Mouse (Mus musculus): Measurements from ENCODE around the gene Thap2.

Gene Thap2

GRCm38 (mm10) chr10:115354553-115354952 is 29.7 kb downstream of the Thap2 start:
- DNase-seq (ENCODE audit: low read depth) = no peak

GRCm38 (mm10) chr10:115350810-115351397 is 33.3 kb downstream of the Thap2 start:
- no peak for DNase-seq (ENCODE audit: low read depth)

DNA sequence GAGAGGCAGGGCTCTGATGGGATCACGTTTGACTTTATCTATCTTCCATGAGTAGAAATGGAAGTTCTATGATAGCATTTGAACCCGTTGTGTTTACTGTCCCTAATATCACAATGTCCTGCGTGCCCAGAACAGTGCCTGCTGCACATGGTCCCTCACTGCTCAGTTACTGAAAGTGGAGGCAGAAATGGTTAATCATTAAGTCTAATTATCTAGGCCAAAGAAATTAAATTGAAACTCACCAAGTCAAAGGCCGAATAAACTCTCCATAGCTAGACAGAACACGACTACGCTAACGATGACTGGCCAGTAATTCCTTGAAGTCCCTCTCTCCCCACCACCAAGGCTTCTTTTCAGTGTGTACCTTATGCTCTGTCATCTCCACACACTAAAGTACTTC is 34.7 kb downstream of the Thap2 start:
- no peak for DNase-seq (ENCODE audit: low read depth)

- DNase-seq (ENCODE audit: low read depth) = no peak
These were observed 35.2 kb downstream of the Thap2 start for GRCm38 (mm10) chr10:115349029-115349428.

- DNase-seq (ENCODE audit: low read depth) = no peak
These were observed 36.1 kb downstream of the Thap2 start for GRCm38 (mm10) chr10:115348131-115348530.

DNA sequence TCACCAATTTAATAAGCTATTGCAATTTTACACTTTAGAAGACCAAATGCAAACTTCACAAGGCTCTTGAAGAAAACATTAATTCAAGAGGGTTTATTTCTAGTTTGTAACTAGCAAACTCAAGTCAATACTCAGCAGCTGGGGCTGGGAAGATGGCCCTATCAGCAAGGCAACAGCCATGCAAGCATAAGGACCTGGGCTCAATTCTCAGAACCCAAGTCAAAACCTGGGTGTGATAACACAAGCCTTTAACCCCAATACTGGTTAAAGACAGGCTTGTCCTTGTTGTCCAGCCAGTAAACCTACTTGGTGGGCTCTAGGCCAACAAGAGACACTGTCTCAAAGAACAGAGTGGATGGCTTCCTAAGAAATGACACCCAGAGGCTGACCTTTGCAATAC is 37.8 kb downstream of the Thap2 start:
- no peak for DNase-seq (ENCODE audit: low read depth)

DNA sequence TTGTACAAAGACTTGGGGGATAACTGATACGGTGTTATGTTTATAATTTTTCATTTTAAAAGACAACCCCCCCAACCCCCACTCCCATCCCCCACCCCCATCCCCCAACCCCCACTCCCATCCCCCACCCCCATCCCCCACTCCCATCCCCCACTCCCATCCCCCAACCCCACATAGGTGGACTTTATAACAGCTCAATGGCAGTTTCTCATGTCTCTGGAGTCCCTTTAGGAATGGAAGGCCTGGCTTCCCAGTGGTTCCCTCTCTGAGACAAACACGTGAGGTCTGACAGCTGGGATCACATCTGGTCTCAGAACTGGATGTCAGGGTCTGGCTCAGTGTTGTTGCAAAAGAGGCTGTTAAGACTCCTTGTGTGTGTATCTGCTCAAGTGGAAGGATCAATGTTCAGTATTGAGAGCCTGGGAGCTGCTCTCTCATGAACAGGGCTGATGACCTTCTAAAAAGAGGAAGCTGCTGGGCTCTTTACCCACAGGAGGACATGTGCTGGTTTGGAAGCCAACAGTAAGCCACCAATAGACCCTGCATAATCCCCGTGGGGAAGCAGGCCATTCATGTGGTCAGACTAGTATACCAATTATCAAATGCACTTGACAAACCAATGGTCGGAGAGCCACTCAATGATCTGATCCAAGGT is 41.3 kb downstream of the Thap2 start:
- no peak for DNase-seq (ENCODE audit: low read depth)

DNA sequence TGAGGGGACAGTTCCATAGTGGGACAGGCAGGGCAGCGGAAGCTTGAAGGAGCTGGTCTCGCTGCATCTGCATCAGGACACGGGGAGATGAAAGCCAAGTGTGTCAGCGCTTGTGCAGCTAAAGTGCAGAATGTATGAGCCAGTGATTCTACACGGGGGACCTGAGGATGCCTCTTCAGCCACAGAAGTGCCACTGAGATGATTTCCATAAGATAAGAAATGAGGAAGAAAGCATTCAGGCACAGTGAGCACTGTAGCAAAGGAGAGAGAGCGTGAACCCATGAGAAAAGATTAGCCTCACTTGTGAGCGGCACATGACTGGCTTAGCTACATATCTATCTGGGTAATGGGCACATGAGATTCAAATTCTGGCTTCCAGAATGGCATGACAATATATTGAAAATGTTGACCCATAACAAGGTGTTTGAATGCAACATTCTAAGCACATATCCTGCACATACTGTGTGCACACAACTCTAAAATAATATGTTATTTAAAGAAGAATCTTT is 44.4 kb downstream of the Thap2 start:
- no peak for DNase-seq (ENCODE audit: low read depth)

DNA sequence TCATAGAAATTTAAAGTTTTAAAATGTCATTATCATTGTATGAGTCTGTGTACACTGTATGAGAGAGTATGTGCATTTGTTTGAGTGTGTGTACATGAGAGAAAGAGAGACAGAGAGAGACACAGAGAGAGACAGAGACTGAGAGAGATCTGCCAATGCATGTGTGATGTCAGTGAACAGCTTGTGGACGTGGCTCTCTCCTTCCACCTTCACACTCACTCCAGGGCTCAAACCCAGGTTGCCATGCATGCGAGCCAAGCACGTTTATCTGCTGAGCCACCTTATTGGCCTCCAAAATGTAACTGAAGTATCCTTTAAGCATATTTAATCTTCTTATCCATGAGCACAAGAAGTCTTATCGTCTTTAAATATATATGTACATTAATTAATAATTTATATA is 47.3 kb downstream of the Thap2 start:
- DNase-seq (ENCODE audit: low read depth) = no peak

GRCm38 (mm10) chr10:115333528-115333927 is 50.7 kb downstream of the Thap2 start:
- no peak for DNase-seq (ENCODE audit: low read depth)

- no peak for DNase-seq (ENCODE audit: low read depth)
These were observed 51.2 kb downstream of the Thap2 start for GRCm38 (mm10) chr10:115332997-115333396.

- no peak for DNase-seq (ENCODE audit: low read depth)
These were observed 51.8 kb downstream of the Thap2 start for GRCm38 (mm10) chr10:115332420-115332952.

- no peak for DNase-seq (ENCODE audit: low read depth)
These were observed 55.2 kb downstream of the Thap2 start for GRCm38 (mm10) chr10:115329010-115329530.

DNA sequence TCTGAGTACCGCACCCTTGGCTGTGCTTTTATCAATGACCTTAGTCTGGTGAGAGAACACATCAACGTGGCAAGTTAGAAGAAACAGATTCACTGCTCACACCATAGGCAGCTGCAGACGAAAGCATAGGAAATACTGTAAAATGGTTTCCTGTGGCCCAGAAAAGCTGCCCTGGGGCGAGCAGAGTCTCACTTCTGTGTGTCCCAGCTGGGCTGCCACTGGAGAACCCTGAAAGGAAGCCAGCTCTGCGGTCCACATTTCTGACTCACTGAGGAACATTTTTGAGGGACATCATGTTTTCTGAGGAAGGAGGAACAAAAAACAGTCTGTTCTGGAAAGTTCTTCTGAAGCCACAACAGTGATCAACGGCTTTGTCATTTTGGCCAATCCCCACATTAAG is 55.7 kb downstream of the Thap2 start:
- no peak for DNase-seq (ENCODE audit: low read depth)

DNA sequence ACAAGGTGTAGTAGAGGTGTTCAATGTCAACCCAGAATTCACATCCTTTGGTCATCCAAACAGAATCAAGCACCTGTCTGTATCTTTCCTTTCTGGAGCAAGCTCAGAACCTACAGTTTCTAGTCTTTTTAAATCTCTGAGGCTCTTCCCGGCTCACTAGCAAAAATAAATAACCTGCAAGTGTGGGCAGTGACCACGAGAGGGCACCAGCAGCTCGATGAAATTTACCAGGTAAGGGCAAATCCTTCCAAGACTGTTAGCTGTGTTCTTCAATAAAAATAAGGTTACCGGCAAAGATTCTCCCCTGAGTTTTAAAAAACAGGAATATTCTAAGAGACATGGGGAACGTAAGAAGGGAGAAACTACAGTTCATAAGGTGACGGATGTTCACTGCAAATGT is 60.9 kb downstream of the Thap2 start:
- DNase-seq (ENCODE audit: low read depth) = no peak

GRCm38 (mm10) chr10:115321317-115322035 is 62.8 kb downstream of the Thap2 start:
- DNase-seq (ENCODE audit: low read depth) = no peak
